Mouse (Mus musculus) right cerebral cortex, postnatal 25 days (tissue): ENCODE data around the gene Khsrp.
A peak's percentile ranks its signal among the peaks of the same experiment; 100 is the strongest.

ENCODE experiments used
- DNase-seq: peaks from one replicate; pipeline ENCODE4 v3.0.0; 2022

Gene Khsrp

DNA sequence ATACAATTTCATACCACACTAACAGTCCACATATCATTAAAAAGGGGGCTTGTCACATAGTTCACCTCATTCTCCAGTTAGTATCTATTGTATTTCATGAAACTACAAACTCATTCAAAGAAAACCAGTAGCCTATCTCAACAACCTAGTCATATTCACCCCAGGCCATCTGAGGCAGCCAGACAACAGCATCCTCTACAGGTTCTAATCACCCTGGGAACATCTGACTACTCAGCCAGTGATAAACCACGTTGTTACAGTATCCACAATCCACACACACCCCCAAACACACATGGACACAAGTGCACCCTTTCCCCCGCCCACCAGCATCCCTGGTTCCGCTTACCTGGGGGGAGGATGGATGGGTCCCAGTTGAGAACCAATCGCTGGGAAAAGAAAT, 3.9 kb downstream of the Khsrp start:
- no peak for DNase-seq

- no peak for DNase-seq
These were observed 10.4 kb downstream of the Khsrp start for GRCm38 (mm10) chr17:57020960-57021359.

GRCm38 (mm10) chr17:57019693-57020092, 11.6 kb downstream of the Khsrp start:
- DNase-seq, result no peak

GRCm38 (mm10) chr17:57012245-57012795, 19.0 kb downstream of the Khsrp start:
- no peak for DNase-seq

DNA sequence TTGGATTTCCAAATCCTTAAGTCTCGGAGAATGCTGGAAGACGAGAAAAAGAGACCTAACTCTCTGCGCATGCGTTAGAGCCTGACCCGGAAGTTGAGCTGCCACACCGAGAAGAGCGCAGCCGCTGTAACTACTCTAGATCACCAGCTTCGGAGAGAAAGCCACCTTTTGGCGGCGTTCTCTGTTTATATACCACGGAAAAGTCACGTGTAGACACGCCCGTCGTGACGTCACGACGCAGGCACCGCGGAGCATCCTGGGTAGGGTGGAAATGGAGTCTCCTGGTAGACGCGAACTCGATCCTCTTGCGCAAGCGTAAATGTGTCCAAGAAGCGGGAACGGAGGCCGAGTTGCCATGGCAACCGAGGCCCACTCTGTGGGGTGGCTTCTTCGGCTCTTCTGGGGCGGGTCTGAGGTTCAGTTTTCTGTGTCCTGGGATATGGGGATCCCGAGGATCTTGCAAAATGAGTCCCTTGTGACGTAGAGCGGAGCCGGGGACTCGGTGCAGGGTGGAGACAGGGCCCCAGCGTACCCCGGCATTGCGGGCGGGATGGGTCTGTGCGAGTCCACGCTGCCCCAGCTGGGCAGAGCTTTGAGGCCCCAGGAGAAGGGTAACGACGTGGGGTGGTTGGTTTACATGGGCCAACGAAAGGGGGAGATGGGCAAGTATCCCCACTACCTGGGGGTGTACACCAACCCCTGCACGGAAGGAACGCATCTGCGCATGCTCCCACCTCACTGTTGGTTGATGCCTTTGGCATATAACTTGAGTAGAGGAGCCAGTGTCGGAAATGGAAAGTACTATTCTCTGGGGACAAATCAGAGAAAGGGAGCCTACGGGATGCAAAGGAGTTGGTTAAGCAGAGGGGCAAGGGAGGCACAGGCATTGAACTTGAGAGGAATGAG, 19.8 kb downstream of the Khsrp start, which contains the start of the genes Gtf2f1 and Gm17949:
Gtf2f1 (minus strand) TSS at position 53 of the 906 bp plus-strand sequence.
Gm17949 (plus strand) TSS at position 234 of the 906 bp plus-strand sequence.
- peak; percentile 94 for DNase-seq

GRCm38 (mm10) chr17:57010911-57011235, 20.4 kb downstream of the Khsrp start:
- no peak for DNase-seq

DNA sequence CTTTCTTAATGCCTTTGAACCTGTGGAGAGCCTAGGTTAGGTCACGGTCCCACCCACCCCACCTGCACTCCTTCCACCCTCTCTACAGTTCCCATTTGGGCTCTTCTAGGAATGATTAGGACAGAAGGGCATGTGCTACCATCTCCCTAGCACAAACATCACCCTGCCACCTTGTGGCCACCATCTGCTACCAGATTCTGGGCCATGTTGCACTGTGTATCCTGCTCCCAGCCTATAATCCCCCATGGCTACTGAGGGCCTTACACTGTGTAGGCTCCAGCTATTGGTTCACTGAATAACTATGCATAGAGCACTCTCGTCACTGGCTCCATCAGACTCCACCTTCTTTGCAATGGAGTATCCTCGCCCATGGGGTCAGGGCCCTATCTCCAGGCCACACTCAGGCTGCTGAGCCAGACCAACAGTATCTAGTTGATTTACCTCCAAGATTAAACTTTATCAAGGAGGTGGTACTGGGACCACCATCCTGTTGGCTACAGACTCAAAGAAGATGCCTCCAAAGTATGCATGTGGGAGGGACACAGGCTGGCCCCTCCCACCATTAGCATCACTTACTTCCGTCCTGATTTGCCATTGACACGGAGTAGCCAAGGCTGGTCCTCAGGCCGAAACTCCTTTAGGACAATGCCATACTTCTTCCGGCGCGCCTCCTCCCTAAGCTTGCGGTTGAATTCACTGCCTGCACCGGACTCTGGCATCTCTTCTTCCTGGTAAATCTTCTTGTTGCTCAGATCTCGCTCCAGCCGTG, 24.0 kb downstream of the Khsrp start:
- DNase-seq, result no peak

DNA sequence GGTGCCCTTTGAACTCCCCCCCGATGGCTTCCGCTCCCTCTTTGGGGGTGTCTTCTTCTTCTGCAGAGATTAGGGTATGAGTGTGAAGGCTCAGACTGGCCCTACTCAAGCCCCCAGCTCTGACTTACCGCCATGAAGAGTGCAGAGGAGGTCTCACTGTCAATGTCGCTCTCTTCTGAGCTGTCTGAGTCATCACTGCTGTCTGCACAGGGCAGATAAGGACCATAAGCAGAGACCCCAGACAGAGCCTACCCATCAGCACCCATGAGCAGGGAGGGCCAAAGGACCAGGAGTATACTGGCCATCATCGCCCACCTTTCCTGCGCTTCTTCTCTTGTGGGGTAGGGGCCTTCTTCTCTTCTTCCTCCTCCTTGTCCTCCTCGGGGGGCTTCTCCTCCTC, 27.3 kb downstream of the Khsrp start:
- DNase-seq, result no peak

GRCm38 (mm10) chr17:57001228-57001627, 30.1 kb downstream of the Khsrp start:
- no peak for DNase-seq

DNA sequence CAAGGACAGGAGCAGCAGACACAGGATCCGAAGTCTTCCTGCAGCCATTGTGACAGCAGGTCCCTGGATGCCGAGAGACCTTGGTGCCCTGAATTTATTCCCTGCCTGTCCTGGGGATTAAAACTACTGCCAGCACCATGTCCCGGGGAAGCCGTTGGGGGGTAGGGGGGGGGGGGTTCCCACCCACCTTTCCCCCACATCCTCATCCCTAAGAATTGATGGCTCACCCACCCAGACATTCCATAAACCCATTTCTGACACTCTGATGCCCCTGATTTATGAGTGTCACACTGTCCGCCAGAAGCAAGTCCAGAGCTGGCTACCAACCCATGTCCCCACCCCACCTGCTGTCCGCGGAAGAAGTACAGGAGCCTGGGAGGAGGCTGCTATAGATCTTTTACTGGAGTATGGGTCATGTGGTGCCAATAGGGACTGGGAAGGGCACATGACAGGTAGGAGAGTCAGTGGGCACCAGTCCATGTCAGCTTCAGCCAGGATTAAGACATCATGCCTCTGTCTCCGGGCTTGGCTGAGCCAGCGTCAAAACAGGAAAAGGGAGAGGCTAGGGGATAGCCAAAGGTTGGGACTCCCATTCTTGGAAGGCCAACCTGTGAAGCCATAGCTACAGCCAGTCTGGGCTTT, 31.2 kb downstream of the Khsrp start, which contains the start of gene Pspn:
Pspn (minus strand) TSS at position 51 of the 642 bp plus-strand sequence.
- no peak for DNase-seq

DNA sequence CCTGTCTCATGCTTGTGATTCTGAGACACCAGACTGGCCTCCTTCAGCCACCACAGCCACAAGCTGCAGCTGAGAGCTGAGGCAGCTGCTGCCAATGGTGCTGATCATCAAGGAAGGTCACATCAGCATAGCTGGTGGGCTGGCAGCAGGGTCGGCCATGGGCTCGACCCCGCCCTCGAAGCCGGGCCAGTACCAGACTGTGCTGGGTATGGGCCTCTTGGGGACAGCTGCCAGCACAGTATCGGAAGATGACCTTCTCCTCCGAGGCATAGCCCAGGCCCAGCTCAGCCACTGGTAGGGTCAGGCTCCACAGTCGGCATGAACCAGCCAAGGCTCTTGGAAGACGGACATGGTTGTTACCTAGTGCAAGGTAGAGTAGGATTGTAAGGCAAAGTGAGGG, 31.9 kb downstream of the Khsrp start:
- no peak for DNase-seq

DNA sequence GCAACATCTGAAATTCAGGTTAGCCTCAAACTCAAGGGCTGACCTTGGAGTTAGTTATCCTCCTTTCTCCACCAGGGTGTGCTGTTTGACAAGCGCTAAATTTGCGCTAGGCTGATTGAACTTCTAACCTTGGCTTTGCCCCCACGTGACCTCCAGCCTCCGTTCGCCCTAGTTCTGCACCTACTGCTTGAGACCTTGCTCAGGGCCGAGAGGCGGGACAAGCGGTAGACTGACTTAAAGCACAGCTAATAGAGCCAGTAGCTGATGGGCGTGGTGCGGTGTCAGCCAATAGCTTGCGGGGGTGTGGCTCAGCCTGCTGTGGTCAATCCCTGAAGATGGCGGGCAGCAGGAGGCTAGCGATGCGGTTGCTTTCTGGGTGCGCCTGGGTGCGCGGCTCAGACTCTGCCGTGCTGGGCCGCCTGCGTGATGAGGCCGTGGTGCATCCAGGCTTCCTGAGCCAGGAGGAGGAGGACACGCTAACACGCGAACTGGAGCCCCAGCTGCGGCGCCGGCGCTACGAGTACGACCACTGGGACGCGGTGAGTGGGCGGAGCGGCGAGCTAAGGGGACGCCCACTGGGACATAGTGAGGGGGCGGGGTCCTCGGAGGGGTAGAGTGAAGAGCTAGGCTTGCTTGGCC, 34.2 kb downstream of the Khsrp start, which contains the start of gene Alkbh7:
Alkbh7 (plus strand) TSS at position 311 of the 639 bp plus-strand sequence.
- DNase-seq, result peak; percentile 94

DNA sequence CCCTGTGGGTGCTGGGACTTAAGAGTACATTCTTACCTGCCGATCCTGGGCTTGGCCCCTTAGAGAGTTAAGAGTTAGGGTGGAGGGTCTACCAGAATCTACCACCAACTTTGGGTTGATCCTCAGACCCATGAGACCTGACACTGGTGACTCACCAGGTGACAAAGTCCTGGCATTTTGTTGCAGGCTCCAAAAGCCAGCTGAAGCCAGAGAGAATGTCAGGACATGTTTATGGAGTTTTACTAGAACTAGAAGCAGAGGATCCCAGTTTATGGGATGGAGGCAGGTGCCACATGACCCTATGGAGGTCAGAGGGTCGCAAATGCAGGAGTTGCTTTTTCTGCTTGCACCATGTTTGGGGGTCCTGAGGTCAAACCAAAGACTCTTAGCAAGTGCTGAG, 34.8 kb downstream of the Khsrp start:
- DNase-seq, result no peak

DNA sequence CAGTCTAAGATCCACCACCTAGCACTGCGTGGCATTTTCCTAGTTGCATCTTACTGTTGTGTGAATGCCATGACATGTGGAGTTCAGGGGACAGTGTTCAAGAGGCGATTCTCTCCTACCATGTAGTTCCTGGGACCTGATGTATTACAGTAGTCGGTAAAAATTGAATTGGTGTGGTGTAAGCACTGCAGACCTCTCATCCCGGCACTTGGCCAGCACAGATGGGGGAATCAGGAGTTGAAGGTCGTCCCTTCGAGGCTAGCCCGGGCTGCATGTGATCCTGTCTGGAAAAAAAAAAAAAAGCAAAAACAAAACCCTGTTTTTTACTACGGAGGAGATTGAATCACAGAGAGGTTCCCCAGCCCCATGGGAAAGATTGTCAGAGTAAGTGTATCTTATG, 36.3 kb downstream of the Khsrp start:
- DNase-seq, result no peak

DNA sequence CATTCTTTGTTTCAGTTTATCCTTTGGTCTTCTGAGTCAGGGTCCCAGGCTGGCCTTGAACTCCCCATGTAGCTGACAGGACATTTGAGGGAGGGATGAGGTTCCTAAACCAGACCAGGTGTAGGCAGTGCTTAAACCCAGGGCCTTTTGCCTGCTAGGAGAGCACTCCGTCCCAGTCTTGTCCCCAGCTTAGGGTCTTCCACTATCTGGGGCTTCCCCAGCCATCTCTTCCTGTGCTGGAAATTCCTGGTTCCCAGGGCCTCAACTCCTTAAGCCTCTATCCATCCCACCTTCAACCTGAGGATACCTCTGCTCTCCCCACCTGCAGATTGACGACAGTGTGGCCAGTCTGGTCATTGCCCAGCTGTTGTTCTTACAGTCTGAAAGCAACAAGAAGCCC, 40.4 kb downstream of the Khsrp start:
- DNase-seq, result no peak

GRCm38 (mm10) chr17:56990115-56990746, 41.1 kb downstream of the Khsrp start, which contains the start of gene Clpp:
Clpp (plus strand) TSS chr17:56990305.
- peak; percentile 93 for DNase-seq

GRCm38 (mm10) chr17:56989467-56990114, 41.7 kb downstream of the Khsrp start:
- no peak for DNase-seq

DNA sequence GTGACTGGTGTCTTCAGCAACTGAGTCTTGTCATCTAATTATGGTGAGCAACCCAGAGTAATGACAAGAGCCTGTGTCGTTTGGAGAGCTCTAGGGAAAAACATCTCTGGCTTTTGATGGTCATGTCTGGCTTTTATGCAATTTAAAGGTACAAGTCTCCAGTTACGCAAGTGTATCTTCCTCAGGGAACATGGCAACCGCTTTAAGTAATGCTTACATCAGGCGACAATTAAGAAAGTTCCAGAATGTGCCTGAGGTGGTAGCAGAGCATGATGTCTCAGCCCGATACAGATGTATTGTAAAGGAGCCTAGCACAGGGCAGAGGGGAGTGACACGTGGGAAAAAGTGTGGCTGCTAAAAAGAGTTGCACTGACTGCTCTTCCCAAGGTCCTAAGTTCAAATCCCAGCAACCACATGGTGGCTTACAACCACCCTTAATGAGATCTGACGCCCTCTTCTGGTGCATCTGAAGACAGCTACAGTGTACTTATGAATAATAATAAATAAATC, 42.3 kb downstream of the Khsrp start:
- no peak for DNase-seq

GRCm38 (mm10) chr17:56988441-56988840, 42.9 kb downstream of the Khsrp start:
- DNase-seq, result no peak

GRCm38 (mm10) chr17:56986105-56986805, 45.1 kb downstream of the Khsrp start:
- no peak for DNase-seq
